Mouse (Mus musculus): ENCODE results near the gene Foxn3. TPM values are rescaled to one million over a fixed set of nuclear protein-coding genes. Genes with fewer than 3 reads are reported as not detected.
A peak's percentile ranks its signal among the peaks of the same experiment; 100 is the strongest.

Gene Foxn3
- polyA plus RNA-seq, 1 experiment from 2014 or later, result 85.9 TPM

DNA sequence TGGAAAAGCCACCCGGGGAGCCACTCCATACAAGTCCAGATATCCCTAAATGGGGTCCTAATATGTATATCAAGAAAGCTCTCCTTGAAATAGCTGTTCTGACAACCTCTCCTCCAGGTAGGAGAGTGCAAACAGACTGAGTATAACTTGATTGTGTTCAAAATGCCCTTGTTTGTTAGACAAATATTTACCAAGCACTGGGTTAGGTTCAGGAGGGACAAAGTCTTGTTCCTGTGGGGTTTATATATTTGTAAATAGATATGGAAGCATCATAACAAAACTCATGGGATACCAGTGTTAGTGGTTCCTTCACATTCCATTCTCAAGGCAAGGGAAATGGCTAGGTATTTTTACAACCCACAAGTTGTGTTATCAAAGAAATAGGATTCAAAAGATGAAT lies 166.9 kb downstream of the Foxn3 start:
- H3K36me3 ChIP-seq (replicated peaks), result no peaks in the 10 kb centered on the region
- ATAC-seq (replicated peaks), result no peak
- H3K9me3 ChIP-seq, result no peaks in the 10 kb centered on the region
- H3K4me2 ChIP-seq, result no peak overlapping the region
- H3K9ac ChIP-seq, result no peak overlapping the region
- no peak overlapping the region for H3K4me3 ChIP-seq
- H3K27ac ChIP-seq, result no peak overlapping the region
- peaks cover 8% of the 10 kb centered on the region for H3K4me1 ChIP-seq
- H3K27me3 ChIP-seq (replicated peaks), result no peaks in the 10 kb centered on the region
- 100% methylated on average over 1 of the region's 1 CpGs for WGBS

DNA sequence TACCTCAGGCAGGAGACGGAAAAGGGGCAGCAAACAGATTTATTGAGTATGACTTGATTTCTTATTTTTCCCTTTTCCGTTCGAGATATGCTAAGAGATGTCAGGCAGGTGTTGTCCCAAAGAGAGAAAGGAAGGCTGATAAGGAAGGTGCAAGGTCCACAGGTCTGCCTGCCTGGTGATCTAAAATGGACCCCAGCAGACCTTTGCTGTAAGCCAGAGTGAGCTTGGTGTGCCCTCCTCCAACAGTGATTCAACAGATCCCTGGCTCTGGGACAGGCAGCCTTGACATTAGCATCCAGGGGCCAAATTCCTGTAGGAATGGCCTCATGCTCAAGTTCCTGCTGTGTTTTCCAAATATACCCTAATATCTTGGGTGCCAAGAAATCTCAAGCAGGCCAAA lies 168.3 kb downstream of the Foxn3 start:
- Histone ChIP-seq H3K27ac (no peak overlapping the region), H3K4me2 (no peak overlapping the region), H3K4me3 (no peak overlapping the region), H3K36me3 (replicated peaks) (no peaks in the 10 kb centered on the region), H3K9me3 (no peaks in the 10 kb centered on the region), H3K9ac (no peak overlapping the region), H3K27me3 (replicated peaks) (no peaks in the 10 kb centered on the region), H3K4me1 (peaks cover 20% of the 10 kb centered on the region)
- no peak for ATAC-seq (replicated peaks)
- 90% methylated on average over 3 of the region's 3 CpGs for WGBS

DNA sequence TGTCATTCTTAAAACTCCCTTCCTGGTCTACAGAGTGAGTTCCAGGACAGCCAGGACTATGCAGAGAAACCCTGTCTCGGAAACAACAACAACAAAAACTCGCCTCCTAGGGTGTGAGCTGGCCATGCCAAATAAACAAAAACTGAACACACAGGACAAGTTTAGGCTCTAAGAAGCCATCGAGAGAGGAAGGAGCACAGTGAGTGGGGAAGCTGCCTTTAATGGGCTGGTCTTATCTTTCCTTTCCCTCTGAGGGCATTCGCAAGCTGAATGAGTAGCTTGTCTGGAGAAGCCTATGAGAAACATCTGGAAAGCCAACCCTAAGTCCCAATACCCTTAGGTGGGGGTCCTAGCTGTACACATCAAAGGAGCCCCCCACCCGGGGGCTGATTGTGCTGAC lies 168.7 kb downstream of the Foxn3 start:
- no peaks in the 10 kb centered on the region for H3K36me3 ChIP-seq (replicated peaks)
- no peaks in the 10 kb centered on the region for H3K27me3 ChIP-seq (replicated peaks)
- H3K4me3 ChIP-seq, result no peak overlapping the region
- no peak overlapping the region for H3K27ac ChIP-seq
- H3K4me2 ChIP-seq, result no peak overlapping the region
- no peaks in the 10 kb centered on the region for H3K9me3 ChIP-seq
- no peak for ATAC-seq (replicated peaks)
- peaks cover 24% of the 10 kb centered on the region for H3K4me1 ChIP-seq
- no peak overlapping the region for H3K9ac ChIP-seq
- 66% methylated on average over 5 of the region's 5 CpGs for WGBS

DNA sequence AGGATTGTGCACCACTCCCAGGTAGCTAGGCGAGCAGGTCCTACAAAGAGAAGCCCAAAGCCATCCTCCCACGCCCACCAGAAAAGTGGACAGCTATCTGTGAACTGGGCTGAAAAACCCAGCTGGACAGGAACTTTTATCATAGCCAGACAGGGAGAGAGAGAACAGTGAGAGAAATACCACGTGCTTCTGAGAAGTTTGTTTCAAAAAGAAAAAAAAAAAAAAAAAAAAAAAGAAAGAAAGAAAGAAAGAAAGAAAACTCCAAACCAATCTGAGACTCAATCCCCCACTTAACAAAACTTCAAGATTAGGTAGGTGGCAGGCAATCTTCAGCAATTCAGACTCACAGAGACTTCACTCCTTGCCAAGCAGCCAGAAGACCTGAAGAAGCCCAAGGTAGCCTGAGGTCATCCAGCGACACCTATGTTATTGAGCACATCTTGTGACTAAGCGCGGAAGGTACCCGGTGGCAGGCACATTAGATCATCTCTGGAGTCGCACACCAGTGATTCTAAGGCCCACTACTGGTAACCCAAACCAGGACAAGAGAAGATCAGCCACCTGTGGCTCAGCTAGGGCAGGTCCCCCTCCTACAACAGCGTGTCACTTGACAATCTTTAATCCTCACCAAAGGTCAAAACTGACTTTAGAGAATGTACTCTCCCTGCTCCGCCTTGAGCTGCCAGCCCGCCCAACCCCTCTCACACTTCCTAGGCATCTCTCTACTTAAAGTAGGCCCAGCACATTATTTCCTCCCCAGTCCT lies 169.3 kb downstream of the Foxn3 start:
- ATAC-seq (replicated peaks), result no peak

DNA sequence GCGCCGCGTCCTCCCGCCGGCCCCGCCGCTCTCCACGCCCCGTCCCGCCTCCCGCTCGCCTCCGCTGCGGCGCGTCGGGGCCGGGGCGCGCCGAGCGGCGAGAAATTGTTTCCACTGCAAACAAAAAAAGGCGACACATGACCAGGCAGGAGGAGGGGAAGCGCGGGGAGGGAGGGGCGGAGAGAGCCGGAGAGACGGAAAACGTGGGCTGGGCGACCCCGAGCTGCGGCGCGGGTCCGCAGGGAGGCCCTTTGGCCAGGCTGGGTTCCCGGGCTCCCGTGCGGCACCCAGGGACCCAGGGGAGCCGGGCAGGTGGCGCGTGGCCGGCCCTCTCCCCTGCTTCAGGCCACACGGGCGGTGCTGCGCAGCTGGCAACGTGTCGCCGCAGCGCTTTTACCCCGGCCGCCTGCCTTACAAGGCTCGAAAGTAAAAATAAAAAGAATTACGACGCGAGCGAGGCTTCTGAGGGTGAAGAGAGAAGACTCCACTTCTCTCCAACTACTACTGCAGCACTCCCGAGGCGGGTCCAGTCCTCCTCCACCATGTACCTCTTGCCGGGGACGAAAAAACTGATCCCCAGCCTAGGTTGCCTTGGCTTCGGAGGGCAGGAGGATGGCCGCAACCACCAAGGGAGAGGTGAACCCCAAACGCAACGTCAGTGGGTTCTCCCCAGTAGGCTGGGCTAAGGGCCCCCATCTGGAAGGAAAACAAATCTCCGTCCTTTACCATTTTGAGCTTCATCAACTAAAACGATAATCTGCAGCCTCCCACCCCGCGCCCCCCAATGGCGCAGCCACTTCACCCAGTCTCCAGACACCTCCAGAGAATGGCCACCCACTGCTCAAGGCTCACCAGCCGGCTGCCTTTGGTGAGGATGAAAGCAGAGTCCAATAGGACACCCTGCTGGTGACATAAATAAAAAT lies 170.2 kb downstream of the Foxn3 start:
- peak overlapping the region; percentile 89 for H3K27ac ChIP-seq
- peak overlapping the region; percentile 69 for H3K4me3 ChIP-seq
- ATAC-seq (replicated peaks), result peak; percentile 88
- H3K9me3 ChIP-seq, result no peaks in the 10 kb centered on the region
- H3K36me3 ChIP-seq (replicated peaks), result no peaks in the 10 kb centered on the region
- peak overlapping the region; percentile 85 for H3K4me2 ChIP-seq
- WGBS, result under 1% methylated on average over 70 of the region's 71 CpGs
- peak overlapping the region; percentile 67 for H3K9ac ChIP-seq
- H3K4me1 ChIP-seq, result peaks cover 24% of the 10 kb centered on the region
- H3K27me3 ChIP-seq (replicated peaks), result no peaks in the 10 kb centered on the region

More for the DNA sequence above, 169.3 kb downstream of the Foxn3 start:
- H3K4me1 ChIP-seq, result peaks cover 24% of the 10 kb centered on the region
- H3K4me3 ChIP-seq, result peak overlapping the region; percentile 69
- peak overlapping the region; percentile 85 for H3K4me2 ChIP-seq
- no peak overlapping the region for H3K27ac ChIP-seq
- no peaks in the 10 kb centered on the region for H3K9me3 ChIP-seq
- no peaks in the 10 kb centered on the region for H3K27me3 ChIP-seq (replicated peaks)
- no peaks in the 10 kb centered on the region for H3K36me3 ChIP-seq (replicated peaks)
- 34% methylated on average over 11 of the region's 11 CpGs for WGBS
- H3K9ac ChIP-seq, result no peak overlapping the region

DNA sequence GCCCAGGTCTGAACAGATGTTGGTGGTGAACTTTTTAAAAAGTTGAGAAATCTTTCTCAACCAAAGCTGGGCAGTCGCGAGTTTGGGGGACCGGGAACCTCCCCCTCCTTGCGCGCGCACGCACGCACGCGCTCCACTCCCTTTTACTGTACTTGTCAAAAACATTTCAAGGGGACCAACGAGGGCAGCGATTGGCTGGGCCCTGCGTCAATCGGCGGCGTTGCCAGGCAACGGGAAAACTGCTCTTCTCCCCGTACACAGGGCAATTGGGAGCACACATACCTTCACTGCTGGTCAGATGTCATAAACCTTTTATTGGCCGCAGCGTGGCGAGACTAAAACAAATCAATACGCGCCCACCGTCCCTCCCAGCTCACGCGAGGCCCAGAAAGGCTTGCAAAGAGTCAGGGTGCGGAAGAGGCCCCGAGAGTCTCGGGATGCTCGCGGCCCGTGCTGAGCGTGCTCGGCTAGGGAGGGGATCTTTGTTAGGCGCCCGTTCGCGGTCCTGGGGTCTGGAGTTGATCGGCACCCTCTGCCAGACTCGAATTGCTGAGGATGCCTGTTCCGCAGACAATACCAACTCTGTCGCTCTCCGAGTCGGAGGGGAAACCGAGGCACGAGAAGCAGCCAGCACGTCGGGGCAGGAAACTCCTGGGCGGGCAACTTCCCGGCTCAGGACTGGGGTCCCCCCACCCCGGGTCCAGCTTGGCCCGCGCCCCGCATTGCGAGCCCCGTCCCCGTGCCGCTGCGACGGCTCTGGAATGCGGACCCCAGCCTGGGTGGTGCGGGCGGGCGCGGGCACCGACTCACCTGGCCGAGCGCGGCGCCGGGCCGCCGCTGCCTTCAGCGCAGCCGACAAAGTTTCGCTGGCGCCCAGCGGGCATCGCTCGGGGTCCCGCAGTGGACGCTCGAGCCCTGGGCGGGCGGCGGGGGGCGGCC lies 171.2 kb downstream of the Foxn3 start:
- H3K9ac ChIP-seq, result peak overlapping the region; percentile 67
- no peaks in the 10 kb centered on the region for H3K27me3 ChIP-seq (replicated peaks)
- no peaks in the 10 kb centered on the region for H3K36me3 ChIP-seq (replicated peaks)
- H3K4me3 ChIP-seq, result peak overlapping the region; percentile 69
- H3K27ac ChIP-seq, result peak overlapping the region; percentile 89
- peak overlapping the region; percentile 85 for H3K4me2 ChIP-seq
- peaks cover 24% of the 10 kb centered on the region for H3K4me1 ChIP-seq
- no peaks in the 10 kb centered on the region for H3K9me3 ChIP-seq
- WGBS, result under 1% methylated on average over 74 of the region's 87 CpGs
- ATAC-seq (replicated peaks), result peak; percentile 94

DNA sequence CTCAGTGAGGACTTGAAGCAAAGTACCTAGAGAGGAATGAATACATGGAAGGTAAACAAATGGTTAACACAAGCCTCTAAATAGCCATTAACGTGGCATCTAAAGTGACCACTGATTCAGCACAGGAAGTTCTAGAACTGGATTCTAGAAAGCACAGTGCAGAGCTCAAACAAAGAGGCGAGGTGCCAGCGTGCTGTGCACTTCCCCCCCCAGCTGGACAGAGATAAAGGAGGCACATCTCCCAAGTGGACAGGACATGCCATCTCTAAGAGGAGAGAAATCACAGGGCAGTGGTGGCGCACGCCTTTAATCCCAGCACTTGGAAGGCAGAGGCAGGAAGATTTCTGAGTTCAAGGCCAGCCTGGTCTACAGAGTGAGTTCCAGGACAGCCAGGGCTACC lies 173.0 kb downstream of the Foxn3 start:
- Histone ChIP-seq H3K4me3 (no peak overlapping the region), H3K27me3 (replicated peaks) (no peaks in the 10 kb centered on the region), H3K4me1 (peaks cover 41% of the 10 kb centered on the region), H3K27ac (no peak overlapping the region), H3K36me3 (replicated peaks) (no peaks in the 10 kb centered on the region), H3K9me3 (no peaks in the 10 kb centered on the region), H3K4me2 (no peak overlapping the region), H3K9ac (no peak overlapping the region)
- ATAC-seq (replicated peaks), result no peak
- WGBS, result 79% methylated on average over 5 of the region's 5 CpGs

DNA sequence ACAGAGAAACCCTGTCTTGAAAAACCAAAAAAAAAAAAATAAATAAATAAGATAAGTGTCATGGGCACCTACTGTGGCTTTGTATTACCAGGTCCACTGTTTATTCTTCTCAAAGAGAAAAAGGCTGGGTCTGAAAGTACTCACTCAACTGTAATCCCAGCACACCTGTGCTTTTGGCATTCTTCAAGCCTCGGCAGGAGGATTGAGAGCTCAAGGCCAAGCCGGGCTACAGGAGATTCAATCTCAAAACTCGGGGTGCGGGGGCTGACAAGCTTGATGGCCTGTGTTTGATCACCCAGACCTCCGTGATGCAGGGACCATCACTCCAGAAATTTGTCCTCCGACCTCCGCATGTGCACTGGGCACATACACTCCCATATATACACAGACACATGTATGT lies 174.1 kb downstream of the Foxn3 start:
- no peak overlapping the region for H3K4me2 ChIP-seq
- no peaks in the 10 kb centered on the region for H3K9me3 ChIP-seq
- 93% methylated on average over 7 of the region's 7 CpGs for WGBS
- no peaks in the 10 kb centered on the region for H3K27me3 ChIP-seq (replicated peaks)
- H3K4me3 ChIP-seq, result no peak overlapping the region
- no peak overlapping the region for H3K9ac ChIP-seq
- peaks cover 42% of the 10 kb centered on the region for H3K4me1 ChIP-seq
- H3K27ac ChIP-seq, result no peak overlapping the region
- ATAC-seq (replicated peaks), result no peak
- H3K36me3 ChIP-seq (replicated peaks), result no peaks in the 10 kb centered on the region

DNA sequence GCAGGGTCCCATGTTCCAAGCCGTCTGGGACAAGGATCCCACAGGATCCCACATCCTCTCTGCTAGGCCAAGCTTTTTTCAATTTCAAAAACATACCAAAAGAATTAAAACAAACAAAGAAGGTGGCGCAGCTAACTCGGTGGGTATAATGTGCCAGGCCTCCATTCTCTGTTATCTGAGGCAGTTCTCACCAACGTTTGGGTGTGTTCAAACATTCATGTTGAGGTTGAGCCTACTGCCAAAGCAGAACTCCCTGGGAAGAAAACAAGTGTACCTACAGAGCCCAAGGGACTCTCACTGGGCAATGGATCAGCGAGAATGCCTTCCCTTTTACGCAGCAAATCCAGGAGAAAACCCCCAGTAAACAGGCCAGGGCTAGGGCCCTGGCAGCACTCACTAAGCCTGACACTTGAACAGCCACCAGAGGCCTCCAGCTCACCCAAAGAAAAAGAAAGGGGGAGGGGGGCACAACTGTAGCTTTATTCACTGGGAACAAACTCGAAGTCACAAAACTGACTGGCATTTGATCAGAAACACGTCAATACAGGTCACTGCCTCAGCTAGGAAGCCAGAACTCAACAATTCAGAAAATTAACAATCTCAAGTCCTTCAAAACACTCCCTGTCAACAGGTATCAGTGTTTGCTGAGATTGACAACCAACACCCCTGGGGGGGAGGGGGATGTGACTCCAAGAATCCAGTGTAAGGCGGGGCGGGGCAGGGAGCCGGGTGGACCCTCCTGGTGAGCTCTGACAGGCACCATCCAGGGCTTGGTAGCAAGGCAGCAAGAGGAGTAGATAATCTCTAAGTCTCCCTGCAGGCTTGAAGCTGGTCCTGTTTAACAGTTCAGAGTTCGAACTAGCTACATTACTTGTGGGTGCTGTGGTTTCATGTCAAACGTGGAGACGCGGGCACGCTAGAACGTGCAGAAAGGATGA lies 177.2 kb downstream of the Foxn3 start:
- Histone ChIP-seq H3K9ac (no peak overlapping the region), H3K27ac (no peak overlapping the region), H3K4me3 (no peak overlapping the region), H3K4me1 (peaks cover 31% of the 10 kb centered on the region), H3K9me3 (no peaks in the 10 kb centered on the region), H3K4me2 (no peak overlapping the region), H3K36me3 (replicated peaks) (0 out of 2 replicates have a peak, but pooled peaks cover 4% of the 10 kb centered on the region), H3K27me3 (replicated peaks) (no peaks in the 10 kb centered on the region)
- no peak for ATAC-seq (replicated peaks)
- 63% methylated on average over 17 of the region's 17 CpGs for WGBS

DNA sequence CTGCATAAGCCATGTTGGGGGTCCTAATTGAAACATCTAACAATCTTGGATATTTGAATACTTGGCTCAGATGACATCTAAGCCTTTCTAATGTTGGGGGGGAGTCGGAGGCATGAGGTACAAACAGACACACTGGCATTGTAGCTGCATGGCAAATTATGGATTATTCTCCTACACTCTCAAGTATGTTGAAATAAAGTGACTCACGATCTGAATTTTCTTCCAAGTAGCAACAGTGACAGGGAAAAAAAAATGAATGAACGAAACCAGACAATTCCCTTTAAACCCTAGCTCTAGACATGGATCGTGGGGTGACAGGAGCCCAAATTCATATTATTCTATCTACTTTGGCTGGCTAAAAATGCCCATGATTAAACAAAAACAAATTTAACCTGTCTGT lies 178.3 kb downstream of the Foxn3 start:
- ATAC-seq (replicated peaks), result no peak
- 91% methylated on average over 4 of the region's 4 CpGs for WGBS
- H3K27ac ChIP-seq, result no peak overlapping the region
- no peak overlapping the region for H3K9ac ChIP-seq
- H3K36me3 ChIP-seq (replicated peaks), result 0 out of 2 replicates have a peak, but pooled peaks cover 4% of the 10 kb centered on the region
- no peaks in the 10 kb centered on the region for H3K9me3 ChIP-seq
- peaks cover 25% of the 10 kb centered on the region for H3K4me1 ChIP-seq
- H3K27me3 ChIP-seq (replicated peaks), result no peaks in the 10 kb centered on the region
- no peak overlapping the region for H3K4me3 ChIP-seq
- H3K4me2 ChIP-seq, result no peak overlapping the region

DNA sequence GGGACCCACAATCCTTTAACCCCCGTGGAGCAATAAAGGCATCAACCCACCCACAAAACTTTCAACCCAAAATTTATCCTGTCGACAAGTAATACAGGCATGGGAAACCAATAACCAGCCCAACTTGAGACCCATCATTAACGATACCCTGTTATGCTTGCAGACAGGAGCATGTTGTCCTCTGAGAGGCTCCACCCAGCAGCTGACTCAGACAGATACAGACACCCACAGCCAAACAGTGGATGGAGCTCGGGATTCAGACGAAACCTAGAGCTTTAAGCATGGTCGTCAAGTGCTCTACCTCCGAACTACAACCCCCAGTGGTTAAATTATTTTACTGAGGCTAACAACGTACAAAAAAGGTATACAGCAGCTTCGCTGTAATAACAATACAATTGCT lies 182.1 kb downstream of the Foxn3 start:
- no peak for ATAC-seq (replicated peaks)
- Histone ChIP-seq H3K4me2 (no peak overlapping the region), H3K36me3 (replicated peaks) (0 out of 2 replicates have a peak, but pooled peaks cover 4% of the 10 kb centered on the region), H3K27me3 (replicated peaks) (no peaks in the 10 kb centered on the region), H3K9me3 (no peaks in the 10 kb centered on the region), H3K9ac (no peak overlapping the region), H3K27ac (no peak overlapping the region), H3K4me1 (peaks cover 40% of the 10 kb centered on the region), H3K4me3 (no peak overlapping the region)
- WGBS, result 93% methylated on average over 9 of the region's 9 CpGs
